Mouse (Mus musculus): ENCODE results near the gene Gpr119. TPM values are rescaled to one million over a fixed set of nuclear protein-coding genes. Genes with fewer than 3 reads are reported as not detected.

The Gpr119 gene
- not detected for total RNA-seq (2021)
- long read RNA-seq, experiment 1, result 0 reads
- long read RNA-seq, experiment 2, result 0 reads

- intact Hi-C loops (cut with DNase I), result no loop called here
- peak in 1 of 2 experiments; percentile 1 for DNase-seq
Observed at GRCm38 (mm10) chrX:48674171-48674570, at the start of gene Gpr119. TSS of gene Gpr119 (minus strand) at chrX:48674478.

- intact Hi-C loops (cut with DNase I), result no loop called here
- no peak for DNase-seq
Observed at GRCm38 (mm10) chrX:48712846-48713245, 38.6 kb upstream of the Gpr119 start.

GRCm38 (mm10) chrX:48709701-48710100, 35.4 kb upstream of the Gpr119 start:
- no peak for DNase-seq
- intact Hi-C loops (cut with DNase I), result no loop called here

- peak; percentile 88 to 90 for DNase-seq
- intact Hi-C loops (cut with DNase I), result no loop called here
Observed at GRCm38 (mm10) chrX:48694864-48695371, 20.6 kb upstream of the Gpr119 start, which contains the start of gene Rbmx2. TSS of gene Rbmx2 (plus strand) at chrX:48695004.

- DNase-seq, result no peak
- intact Hi-C loops (cut with DNase I), result no loop called here
Observed at GRCm38 (mm10) chrX:48694460-48694859, 20.2 kb upstream of the Gpr119 start.

- intact Hi-C loops (cut with DNase I), result loop anchor here (10.0 kb wide), 1 partner anchor 621 kb away; no protein-coding TSS in a partner anchor
Observed at GRCm38 (mm10) chrX:48683857-48684256, 9.6 kb upstream of the Gpr119 start.

GRCm38 (mm10) chrX:48683451-48683850, 9.2 kb upstream of the Gpr119 start:
- intact Hi-C loops (cut with DNase I), result loop anchor here (10.0 kb wide), 1 partner anchor 621 kb away; no protein-coding TSS in a partner anchor
- DNase-seq, result peak; percentile 9 to 63

More at GRCm38 (mm10) chrX:48683857-48684256, 9.6 kb upstream of the Gpr119 start:
- no peak for DNase-seq

- DNase-seq, result no peak
Observed at GRCm38 (mm10) chrX:48671714-48672113, 2.6 kb downstream of the Gpr119 start.

GRCm38 (mm10) chrX:48669588-48669987, 4.7 kb downstream of the Gpr119 start:
- intact Hi-C loops (cut with DNase I), result no loop called here
- no peak for DNase-seq

More at GRCm38 (mm10) chrX:48671714-48672113, 2.6 kb downstream of the Gpr119 start:
- intact Hi-C loops (cut with DNase I), result no loop called here

- intact Hi-C loops (cut with DNase I), result no loop called here
- no peak for DNase-seq
Observed at GRCm38 (mm10) chrX:48666807-48667206, 7.5 kb downstream of the Gpr119 start.

- intact Hi-C loops (cut with DNase I), result loop anchor here (5.0 kb wide), 1 partner anchor 663 kb away; no protein-coding TSS in a partner anchor
- peak; percentile 10 to 53 for DNase-seq
Observed at GRCm38 (mm10) chrX:48644122-48644521, 30.2 kb downstream of the Gpr119 start.

GRCm38 (mm10) chrX:48637032-48637431, 37.2 kb downstream of the Gpr119 start:
- no peak for DNase-seq
- intact Hi-C loops (cut with DNase I), result no loop called here

- no peak for DNase-seq
- intact Hi-C loops (cut with DNase I), result no loop called here
Observed at GRCm38 (mm10) chrX:48624054-48624420, 50.2 kb downstream of the Gpr119 start.

GRCm38 (mm10) chrX:48623379-48624053, 50.8 kb downstream of the Gpr119 start, which contains the start of gene Slc25a14:
TSS of gene Slc25a14 (plus strand) at chrX:48623413.
- DNase-seq, result peak; percentile 68 to 77
- intact Hi-C loops (cut with DNase I), result no loop called here

GRCm38 (mm10) chrX:48623049-48623378, 51.3 kb downstream of the Gpr119 start:
- no peak for DNase-seq
- intact Hi-C loops (cut with DNase I), result no loop called here

Small RNA genes within 50 kb of the gene (microRNA-seq; reads per million reads assigned to microRNA genes)
- 0 reads per million in 2 experiments for gene Gm27828

Other genes starting within 250 kb of the Gpr119 start
- 10 to 100 TPM in 1 of 2 experiments, 1 to 10 TPM in 1; 8.4 to 12.3 TPM for gene Elf4, start 211.3 kb downstream of the Gpr119 start, total RNA-seq (2021)
- gene Aifm1, start 160.9 kb downstream of the Gpr119 start, total RNA-seq (2021), result 100 to 1,000 TPM in 1 of 2 experiments, 10 to 100 TPM in 1; 91.4 to 105 TPM
- gene Rab33a, start 155.2 kb downstream of the Gpr119 start, total RNA-seq (2021), result under 1 TPM in 1 of 2 experiments, not detected in 1; 0.24 TPM
- 1 to 10 TPM; 8.2 to 9.4 TPM for gene Zfp280c, start 80.0 kb downstream of the Gpr119 start, total RNA-seq (2021)
- 1 to 10 TPM; 2.3 to 2.5 TPM for gene Slc25a14, start 51.1 kb downstream of the Gpr119 start, total RNA-seq (2021)
- gene Rbmx2, start 20.5 kb upstream of the Gpr119 start, total RNA-seq (2021), result 1 to 10 TPM; 2.4 to 2.6 TPM
- gene Gm595, start 203.2 kb upstream of the Gpr119 start, total RNA-seq (2021), result not detected

Measured in heart, postnatal 14 days (tissue).